Mouse (Mus musculus) left cerebral cortex, adult 18-20 months (tissue): Measurements from ENCODE around the gene Stil. TPM values are rescaled to one million over a fixed set of nuclear protein-coding genes. Genes with fewer than 3 reads are reported as not detected.
"Not testable (repeated sequence)": the region's sequence is repeated elsewhere in the genome, so short reads cannot be mapped to it uniquely, and the experiment has no call there.

Experiments used
- DNase-seq, 2 experiments: peaks; one replicate each; pipeline ENCODE4 v3.0.0; 2021 to 2022; ENCODE audit warnings: low spot score in 2 of 2, mixed read lengths in 1 of 2
- long read RNA-seq, 2 experiments: library from polyadenylated mRNA; stranded (forward); transcript quantifications; one replicate each; pipeline ENCODE4 v2.0.0; 2021
- total RNA-seq, 2 experiments: library from RNA; stranded (reverse); gene quantifications; 2 replicates each; pipeline ENCODE4 v1.2.3; 2021

Gene Stil
- total RNA-seq = under 1 TPM; 0.59 to 0.63 TPM
- long read RNA-seq, experiment 1 = 0 reads
- long read RNA-seq, experiment 2 = 0 reads

GRCm38 (mm10) chr4:114999773-115000428 lies at the start of gene Stil:
Stil (plus strand) TSS chr4:115000159.
- peak; percentile 97 for DNase-seq

- no peak for DNase-seq
These were observed 46.8 kb upstream of the Stil start for GRCm38 (mm10) chr4:114953172-114953571.

- no peak for DNase-seq
These were observed 42.6 kb upstream of the Stil start for GRCm38 (mm10) chr4:114957403-114957802.

GRCm38 (mm10) chr4:114958231-114958630 lies 41.7 kb upstream of the Stil start:
- DNase-seq = no peak

GRCm38 (mm10) chr4:114958786-114959185 lies 41.2 kb upstream of the Stil start:
- no peak for DNase-seq

GRCm38 (mm10) chr4:114959533-114959932 lies 40.4 kb upstream of the Stil start:
- no peak for DNase-seq

GRCm38 (mm10) chr4:114960881-114961280 lies 39.1 kb upstream of the Stil start:
- not testable (repeated sequence) for DNase-seq

- DNase-seq = no peak
These were observed 29.2 kb upstream of the Stil start for GRCm38 (mm10) chr4:114970736-114971135.

- DNase-seq = no peak
These were observed 26.7 kb upstream of the Stil start for GRCm38 (mm10) chr4:114973229-114973740.

GRCm38 (mm10) chr4:114982619-114983018 lies 17.3 kb upstream of the Stil start:
- no peak for DNase-seq

- no peak for DNase-seq
These were observed 16.9 kb upstream of the Stil start for GRCm38 (mm10) chr4:114983020-114983419.

- no peak for DNase-seq
These were observed 13.8 kb upstream of the Stil start for GRCm38 (mm10) chr4:114986211-114986590.

GRCm38 (mm10) chr4:114986591-114987432 lies 13.1 kb upstream of the Stil start, which contains the start of gene Cmpk1:
Cmpk1 (minus strand) TSS chr4:114987241.
- peak; percentile 85 to 88 for DNase-seq

- no peak for DNase-seq
These were observed 5.7 kb upstream of the Stil start for GRCm38 (mm10) chr4:114994218-114994617.

GRCm38 (mm10) chr4:114997051-114997450 lies 2.9 kb upstream of the Stil start:
- peak; percentile 5 to 44 for DNase-seq

GRCm38 (mm10) chr4:114999445-114999772 lies 550 bp upstream of the Stil start:
- DNase-seq = no peak

- DNase-seq = no peak
These were observed 453 bp downstream of the Stil start for GRCm38 (mm10) chr4:115000429-115000795.

- DNase-seq = no peak
These were observed 14.3 kb downstream of the Stil start for GRCm38 (mm10) chr4:115014276-115014675.

GRCm38 (mm10) chr4:115019997-115020396 lies 20.0 kb downstream of the Stil start:
- DNase-seq = peak in 1 of 2 experiments; percentile 18

- no peak for DNase-seq
These were observed 35.1 kb downstream of the Stil start for GRCm38 (mm10) chr4:115035043-115035442.

- peak in 1 of 2 experiments; percentile 62 for DNase-seq
These were observed 38.3 kb downstream of the Stil start for GRCm38 (mm10) chr4:115038242-115038641.

- DNase-seq = no peak
These were observed 45.7 kb downstream of the Stil start for GRCm38 (mm10) chr4:115045621-115046020.
